Mouse (Mus musculus): ENCODE data around the gene Ralgds.

The Ralgds gene

GRCm38 (mm10) chr2:28563303-28563702 lies 50.4 kb downstream of the Ralgds start, which contains the start of gene Cel:
Cel (minus strand) TSS chr2:28563403.
- intact Hi-C loops (cut with DNase I): no loop called here

- intact Hi-C loops (cut with DNase I): no loop called here
Measured at GRCm38 (mm10) chr2:28563830-28564229, 50.9 kb downstream of the Ralgds start.

GRCm38 (mm10) chr2:28564380-28564779 lies 51.5 kb downstream of the Ralgds start:
- intact Hi-C loops (cut with DNase I): no loop called here

- intact Hi-C loops (cut with DNase I): no loop called here
Measured at GRCm38 (mm10) chr2:28566545-28566944, 53.6 kb downstream of the Ralgds start.

GRCm38 (mm10) chr2:28569903-28570302 lies 57.0 kb downstream of the Ralgds start:
- intact Hi-C loops (cut with DNase I): no loop called here

GRCm38 (mm10) chr2:28575341-28575740 lies 62.4 kb downstream of the Ralgds start:
- intact Hi-C loops (cut with DNase I): no loop called here

- intact Hi-C loops (cut with DNase I): no loop called here
Measured at GRCm38 (mm10) chr2:28576815-28577214, 63.9 kb downstream of the Ralgds start.

- intact Hi-C loops (cut with DNase I): no loop called here
Measured at GRCm38 (mm10) chr2:28578003-28578402, 65.1 kb downstream of the Ralgds start.

- intact Hi-C loops (cut with DNase I): loop anchor here (1.0 kb wide), 1 partner anchor 65 kb away; no protein-coding TSS in a partner anchor
Measured at GRCm38 (mm10) chr2:28582647-28583353, 69.9 kb downstream of the Ralgds start.

GRCm38 (mm10) chr2:28583651-28584050 lies 70.7 kb downstream of the Ralgds start, which contains the start of gene Gtf3c5:
Gtf3c5 (minus strand) TSS chr2:28583751.
- intact Hi-C loops (cut with DNase I): loop anchor here (1.0 kb wide), 1 partner anchor 66 kb away; no protein-coding TSS in a partner anchor

- intact Hi-C loops (cut with DNase I): no loop called here
Measured at GRCm38 (mm10) chr2:28585043-28585571, 72.2 kb downstream of the Ralgds start.

GRCm38 (mm10) chr2:28585730-28586129 lies 72.8 kb downstream of the Ralgds start:
- intact Hi-C loops (cut with DNase I): no loop called here

GRCm38 (mm10) chr2:28588574-28588973 lies 75.6 kb downstream of the Ralgds start:
- intact Hi-C loops (cut with DNase I): no loop called here

GRCm38 (mm10) chr2:28591479-28591878 lies 78.6 kb downstream of the Ralgds start:
- intact Hi-C loops (cut with DNase I): no loop called here

GRCm38 (mm10) chr2:28592809-28593208 lies 79.9 kb downstream of the Ralgds start:
- intact Hi-C loops (cut with DNase I): loop anchor here (2.0 kb wide), 1 partner anchor 30 kb away; no protein-coding TSS in a partner anchor

- intact Hi-C loops (cut with DNase I): no loop called here
Measured at GRCm38 (mm10) chr2:28596021-28596420, 83.1 kb downstream of the Ralgds start.

- intact Hi-C loops (cut with DNase I): no loop called here
Measured at GRCm38 (mm10) chr2:28596998-28597397, 84.1 kb downstream of the Ralgds start.

- intact Hi-C loops (cut with DNase I): no loop called here
Measured at GRCm38 (mm10) chr2:28597733-28598547, 85.0 kb downstream of the Ralgds start.

- intact Hi-C loops (cut with DNase I): no loop called here
Measured at GRCm38 (mm10) chr2:28598692-28599568, 86.0 kb downstream of the Ralgds start.

GRCm38 (mm10) chr2:28599569-28599900 lies 86.6 kb downstream of the Ralgds start:
- intact Hi-C loops (cut with DNase I): no loop called here

All from adrenal gland (tissue).